Mouse (Mus musculus) liver, embryonic 13.5 days (tissue): ENCODE data around the gene Dync2li1. TPM values are rescaled to one million over a fixed set of nuclear protein-coding genes. Genes with fewer than 3 reads are reported as not detected.

Source experiments
- ATAC-seq: fragments of 200-750 bp; cut with Nextera tagmentation; 2 replicates; pipeline ENCODE4 v1.8.0; 2017; ENCODE audit warnings: low read depth, mild to moderate bottlenecking, moderate number of reproducible peaks, moderate library complexity
- DNase-seq: peaks from one replicate; pipeline ENCODE4 v3.0.0; 2022
- H3K27ac ChIP-seq: fragments of 300-500 bp; sonication (generic); 2 replicates; pipeline ENCODE4 v1.5.1; 2015; ENCODE audit warnings: moderate library complexity, mild to moderate bottlenecking, inconsistent platforms
- H3K27me3 ChIP-seq: fragments of 300-500 bp; sonication (generic); 2 replicates; pipeline ENCODE4 v1.6.1; 2015; ENCODE audit warnings: mild to moderate bottlenecking, inconsistent platforms
- H3K36me3 ChIP-seq: fragments of 300-500 bp; sonication (generic); 2 replicates; pipeline ENCODE4 v1.6.1; 2015; ENCODE audit warnings: mild to moderate bottlenecking, inconsistent platforms
- H3K4me1 ChIP-seq: fragments of 300-500 bp; sonication (generic); replicated peaks from 2 replicates; pipeline ENCODE4 v1.6.1; 2015; ENCODE audit warnings: inconsistent platforms
- H3K4me2 ChIP-seq: fragments of 300-500 bp; sonication (generic); 2 replicates; pipeline ENCODE4 v1.6.1; 2015; ENCODE audit warnings: inconsistent platforms, mild to moderate bottlenecking, moderate library complexity
- H3K4me3 ChIP-seq: fragments of 300-500 bp; sonication (generic); replicated peaks from 2 replicates; pipeline ENCODE4 v1.5.1; 2015; ENCODE audit warnings: mild to moderate bottlenecking, inconsistent platforms
- H3K9ac ChIP-seq: fragments of 300-500 bp; sonication (generic); 2 replicates; pipeline ENCODE4 v1.6.1; 2015; ENCODE audit warnings: mild to moderate bottlenecking, inconsistent platforms
- H3K9me3 ChIP-seq: fragments of 300-500 bp; sonication (generic); replicated peaks from 2 replicates; pipeline ENCODE4 v1.6.1; 2016; ENCODE audit warnings: inconsistent platforms
- WGBS: fragments of 180-500 bp; shearing (Covaris S2); methylation state at CpG from one replicate; pipeline ENCODE4 v1.1.7; 2015; ENCODE audit not compliant: insufficient replicate concordance; 5-methylcytosine and 5-hydroxymethylcytosine counted together
- polyA plus RNA-seq: library from polyadenylated mRNA; unstranded; fragments of >200 nt; fragmentation: Nextera tagmentation; extraction: Ambion mirVana; gene quantifications from 2 replicates; pipeline ENCODE4 v1.2.1, GENCODE M21; 2015

Dync2li1 gene
- polyA plus RNA-seq, 1 experiment from 2014 or later: 2.5 TPM

GRCm38 (mm10) chr17:84611971-84612370, 14.3 kb upstream of the Dync2li1 start:
- ATAC-seq (no peak), DNase-seq (no peak)
- H3K4me1 ChIP-seq: no peaks in the 10 kb centered on the region
- H3K27ac ChIP-seq: no peak overlapping the region
- H3K4me2 ChIP-seq: no peak overlapping the region
- no peak overlapping the region for H3K9ac ChIP-seq
- 51% methylated on average over 7 of the region's 7 CpGs for WGBS
- H3K4me3 ChIP-seq: no peak overlapping the region
- peaks cover 3% of the 10 kb centered on the region; the same call in 1 of the 2 replicates for H3K36me3 ChIP-seq
- no peaks in the 10 kb centered on the region for H3K27me3 ChIP-seq
- H3K9me3 ChIP-seq: peaks cover 10% of the 10 kb centered on the region

GRCm38 (mm10) chr17:84615811-84616210, 10.5 kb upstream of the Dync2li1 start:
- H3K27ac ChIP-seq: no peak overlapping the region
- H3K4me2 ChIP-seq: no peak overlapping the region
- 78% methylated on average over 11 of the region's 11 CpGs for WGBS
- H3K4me1 ChIP-seq: no peaks in the 10 kb centered on the region
- DNase-seq (no peak), ATAC-seq (no peak)
- peaks cover 10% of the 10 kb centered on the region for H3K9me3 ChIP-seq
- H3K9ac ChIP-seq: no peak overlapping the region
- peaks cover 3% of the 10 kb centered on the region; the same call in 1 of the 2 replicates for H3K36me3 ChIP-seq
- H3K27me3 ChIP-seq: no peaks in the 10 kb centered on the region
- no peak overlapping the region for H3K4me3 ChIP-seq

GRCm38 (mm10) chr17:84616526-84617074, 9.7 kb upstream of the Dync2li1 start:
- Histone ChIP-seq H3K4me1 (no peaks in the 10 kb centered on the region), H3K9me3 (peaks cover 10% of the 10 kb centered on the region), H3K27me3 (no peaks in the 10 kb centered on the region), H3K4me3 (no peak overlapping the region), H3K36me3 (peaks cover 3% of the 10 kb centered on the region; the same call in 1 of the 2 replicates), H3K27ac (no peak overlapping the region), H3K4me2 (no peak overlapping the region), H3K9ac (no peak overlapping the region)
- DNase-seq (no peak), ATAC-seq (no peak)
- 64% methylated on average over 6 of the region's 6 CpGs for WGBS

DNA sequence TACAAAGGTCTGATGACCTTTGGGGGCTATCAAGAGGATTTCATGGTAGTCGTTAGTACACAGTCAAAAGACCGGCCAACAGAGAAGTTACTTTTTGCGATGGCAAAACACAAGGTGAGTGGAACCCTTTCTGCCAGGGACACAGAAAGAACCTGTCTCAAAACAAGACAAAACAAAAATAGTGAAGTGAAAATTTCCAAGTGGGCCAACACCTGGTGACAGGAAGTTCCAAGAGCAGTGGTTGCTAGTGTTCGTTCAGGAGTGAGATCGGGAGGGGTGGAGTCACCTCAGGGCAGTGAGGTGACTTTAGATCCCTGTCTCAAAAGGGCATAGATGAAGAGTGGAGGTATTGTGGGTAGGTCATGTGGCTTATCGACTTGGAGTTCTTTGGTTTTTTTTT, 8.3 kb upstream of the Dync2li1 start:
- H3K4me2 ChIP-seq: no peak overlapping the region
- peaks cover 10% of the 10 kb centered on the region for H3K9me3 ChIP-seq
- no peaks in the 10 kb centered on the region for H3K4me1 ChIP-seq
- H3K4me3 ChIP-seq: no peak overlapping the region
- peaks cover 3% of the 10 kb centered on the region; the same call in 1 of the 2 replicates for H3K36me3 ChIP-seq
- no peak overlapping the region for H3K9ac ChIP-seq
- ATAC-seq: no peak
- no peaks in the 10 kb centered on the region for H3K27me3 ChIP-seq
- WGBS: 73% methylated on average over 6 of the region's 6 CpGs
- no peak for DNase-seq
- H3K27ac ChIP-seq: no peak overlapping the region

- ATAC-seq (no peak), DNase-seq (no peak)
- Histone ChIP-seq H3K9me3 (peaks cover under 1% of the 10 kb centered on the region), H3K9ac (no peak overlapping the region), H3K27ac (no peak overlapping the region), H3K4me1 (no peaks in the 10 kb centered on the region), H3K36me3 (no peaks in the 10 kb centered on the region), H3K27me3 (no peaks in the 10 kb centered on the region), H3K4me2 (no peak overlapping the region), H3K4me3 (no peak overlapping the region)
- 82% methylated on average over 7 of the region's 7 CpGs for WGBS
Measured at GRCm38 (mm10) chr17:84619112-84619511, 7.2 kb upstream of the Dync2li1 start.

- WGBS: 65% methylated on average over 3 of the region's 3 CpGs
Measured at GRCm38 (mm10) chr17:84620076-84620475, 6.2 kb upstream of the Dync2li1 start.

GRCm38 (mm10) chr17:84620610-84621009, 5.7 kb upstream of the Dync2li1 start:
- H3K27ac ChIP-seq: no peak overlapping the region
- no peaks in the 10 kb centered on the region for H3K27me3 ChIP-seq
- no peak for ATAC-seq
- H3K9ac ChIP-seq: no peak overlapping the region
- DNase-seq: no peak
- H3K36me3 ChIP-seq: no peaks in the 10 kb centered on the region
- H3K4me3 ChIP-seq: no peak overlapping the region
- 60% methylated on average over 6 of the region's 6 CpGs for WGBS
- no peaks in the 10 kb centered on the region for H3K4me1 ChIP-seq
- no peak overlapping the region for H3K4me2 ChIP-seq
- no peaks in the 10 kb centered on the region for H3K9me3 ChIP-seq

More at GRCm38 (mm10) chr17:84620076-84620475, 6.2 kb upstream of the Dync2li1 start:
- Histone ChIP-seq H3K36me3 (no peaks in the 10 kb centered on the region), H3K4me2 (no peak overlapping the region), H3K27ac (no peak overlapping the region), H3K27me3 (no peaks in the 10 kb centered on the region), H3K9me3 (no peaks in the 10 kb centered on the region), H3K4me3 (no peak overlapping the region), H3K9ac (no peak overlapping the region), H3K4me1 (no peaks in the 10 kb centered on the region)
- ATAC-seq: no peak
- DNase-seq: no peak

DNA sequence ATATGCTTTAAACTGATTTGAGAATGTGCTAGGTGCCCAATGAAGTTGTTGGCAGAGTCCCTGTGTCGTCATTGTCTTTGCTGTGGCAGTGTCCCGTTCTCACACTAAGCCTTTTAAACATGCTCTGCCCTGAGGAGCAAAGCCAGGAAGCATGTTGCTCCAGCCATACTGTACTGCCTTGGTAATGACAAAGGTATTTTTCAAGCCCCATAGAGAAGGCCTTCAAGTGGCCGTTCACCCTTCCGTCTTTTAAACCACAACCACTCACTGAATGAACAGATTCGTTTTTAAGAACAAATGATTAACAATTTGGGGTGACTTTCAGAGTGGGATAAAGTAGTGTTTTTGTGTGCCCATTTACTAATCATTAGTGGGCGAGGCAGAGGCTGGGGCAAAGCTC, 5.1 kb upstream of the Dync2li1 start:
- peaks cover 2% of the 10 kb centered on the region; the same call in 1 of the 2 replicates for H3K4me1 ChIP-seq
- H3K4me2 ChIP-seq: no peak overlapping the region
- H3K27me3 ChIP-seq: no peaks in the 10 kb centered on the region
- H3K36me3 ChIP-seq: no peaks in the 10 kb centered on the region
- no peaks in the 10 kb centered on the region for H3K9me3 ChIP-seq
- no peak for ATAC-seq
- H3K4me3 ChIP-seq: no peak overlapping the region
- WGBS: 65% methylated on average over 6 of the region's 6 CpGs
- H3K27ac ChIP-seq: no peak overlapping the region
- DNase-seq: no peak
- no peak overlapping the region for H3K9ac ChIP-seq

DNA sequence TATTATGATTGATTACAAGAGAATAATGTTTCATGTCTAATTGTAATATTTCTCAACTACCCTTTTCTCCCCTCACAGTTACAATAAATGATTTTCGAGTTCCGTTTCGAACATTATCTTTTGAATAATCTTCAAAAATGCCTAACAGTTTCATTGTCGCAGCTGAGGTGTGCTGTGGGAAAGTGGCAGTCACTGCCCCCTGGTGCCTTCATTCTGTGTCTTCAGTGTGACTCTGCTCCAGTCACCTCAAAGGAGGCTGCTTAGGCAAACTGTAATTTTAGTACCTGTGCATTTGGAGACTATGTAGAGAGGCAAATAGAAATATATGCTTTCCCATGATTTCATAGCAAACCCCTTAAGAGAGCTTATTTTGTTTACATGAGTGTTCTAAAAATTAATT, 4.3 kb upstream of the Dync2li1 start:
- Histone ChIP-seq H3K4me1 (peaks cover 9% of the 10 kb centered on the region; the same call in 1 of the 2 replicates), H3K4me3 (no peak overlapping the region), H3K9ac (no peak overlapping the region), H3K9me3 (no peaks in the 10 kb centered on the region), H3K27me3 (no peaks in the 10 kb centered on the region), H3K27ac (no peak overlapping the region), H3K4me2 (no peak overlapping the region), H3K36me3 (no peaks in the 10 kb centered on the region)
- 65% methylated on average over 4 of the region's 4 CpGs for WGBS
- no peak for DNase-seq
- ATAC-seq: no peak

- ATAC-seq (no peak), DNase-seq (no peak)
- no peaks in the 10 kb centered on the region for H3K27me3 ChIP-seq
- H3K4me2 ChIP-seq: no peak overlapping the region
- no peak overlapping the region for H3K9ac ChIP-seq
- H3K27ac ChIP-seq: no peak overlapping the region
- WGBS: 37% methylated on average over 2 of the region's 2 CpGs
- no peaks in the 10 kb centered on the region for H3K36me3 ChIP-seq
- H3K4me1 ChIP-seq: peaks cover 9% of the 10 kb centered on the region; the same call in 1 of the 2 replicates
- no peaks in the 10 kb centered on the region for H3K9me3 ChIP-seq
- no peak overlapping the region for H3K4me3 ChIP-seq
Measured at GRCm38 (mm10) chr17:84622873-84623272, 3.4 kb upstream of the Dync2li1 start.

- H3K9ac ChIP-seq: no peak overlapping the region
Measured at GRCm38 (mm10) chr17:84626857-84627305, 585 bp downstream of the Dync2li1 start.

DNA sequence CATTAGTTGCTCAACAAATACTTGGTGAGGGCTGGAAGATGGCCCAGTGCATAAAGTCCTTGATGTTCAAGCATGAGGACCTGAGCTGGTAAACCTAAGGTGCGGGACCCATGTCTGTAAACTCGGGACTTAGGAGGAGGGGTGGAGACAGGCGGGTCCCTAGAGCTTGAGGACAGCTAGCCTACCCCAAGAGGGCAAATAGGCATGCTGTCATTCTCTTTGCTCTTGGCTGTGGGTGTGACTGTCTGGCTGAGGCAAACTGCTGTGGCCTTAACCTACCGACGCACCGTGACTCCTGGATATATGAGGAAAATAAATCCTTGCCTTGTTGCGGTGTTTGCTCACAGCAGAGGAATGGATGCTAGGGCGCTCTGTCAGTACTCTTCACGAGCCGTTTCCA, 1.4 kb downstream of the Dync2li1 start:
- Histone ChIP-seq H3K4me3 (no peak overlapping the region), H3K27ac (no peak overlapping the region), H3K9ac (no peak overlapping the region), H3K9me3 (no peaks in the 10 kb centered on the region), H3K36me3 (no peaks in the 10 kb centered on the region), H3K4me1 (peaks cover 9% of the 10 kb centered on the region; the same call in 1 of the 2 replicates), H3K27me3 (no peaks in the 10 kb centered on the region), H3K4me2 (no peak overlapping the region)
- DNase-seq (no peak), ATAC-seq (no peak)
- WGBS: 71% methylated on average over 10 of the region's 10 CpGs

More at GRCm38 (mm10) chr17:84626857-84627305, 585 bp downstream of the Dync2li1 start:
- Histone ChIP-seq H3K27me3 (no peaks in the 10 kb centered on the region), H3K4me2 (peak overlapping the region; percentile 67), H3K4me3 (peak overlapping the region; percentile 52), H3K27ac (no peak overlapping the region), H3K9me3 (no peaks in the 10 kb centered on the region), H3K36me3 (no peaks in the 10 kb centered on the region), H3K4me1 (peaks cover 9% of the 10 kb centered on the region; the same call in 1 of the 2 replicates)
- no peak for DNase-seq
- WGBS: 44% methylated on average over 9 of the region's 9 CpGs
- no peak for ATAC-seq
